Mouse (Mus musculus) adrenal gland, postnatal 36 days (tissue): ENCODE results near the gene Tmem33. TPM values are rescaled to one million over a fixed set of nuclear protein-coding genes. Genes with fewer than 3 reads are reported as not detected.

ENCODE experiments used
- DNase-seq, 2 experiments: peaks; one replicate each; pipeline ENCODE4 v3.0.0; 2021; ENCODE audit warnings: mixed read lengths in 1 of 2
- total RNA-seq, 2 experiments: library from RNA; stranded (reverse); gene quantifications; 2 replicates each; pipeline ENCODE4 v1.2.3; 2021

Tmem33 gene
- total RNA-seq, 2 experiments from 2014 or later, result 121 to 144 TPM

GRCm38 (mm10) chr5:67255664-67256063 lies 4.7 kb upstream of the Tmem33 start:
- peak; percentile 20 to 30 for DNase-seq

- DNase-seq, result no peak
Observed at GRCm38 (mm10) chr5:67258473-67258872, 1.9 kb upstream of the Tmem33 start.

- DNase-seq, result no peak
Observed at GRCm38 (mm10) chr5:67260159-67260530, 220 bp upstream of the Tmem33 start.

- no peak for DNase-seq
Observed at GRCm38 (mm10) chr5:67262964-67263363, 2.6 kb downstream of the Tmem33 start.

- peak in 1 of 2 experiments; percentile 9 for DNase-seq
Observed at GRCm38 (mm10) chr5:67266106-67266505, 5.7 kb downstream of the Tmem33 start.

GRCm38 (mm10) chr5:67269309-67269708 lies 8.9 kb downstream of the Tmem33 start:
- no peak for DNase-seq

GRCm38 (mm10) chr5:67279407-67279806 lies 19.0 kb downstream of the Tmem33 start:
- DNase-seq, result no peak

GRCm38 (mm10) chr5:67279840-67280239 lies 19.5 kb downstream of the Tmem33 start:
- DNase-seq, result no peak

- no peak for DNase-seq
Observed at GRCm38 (mm10) chr5:67280400-67280799, 20.0 kb downstream of the Tmem33 start.

GRCm38 (mm10) chr5:67295029-67295428 lies 34.7 kb downstream of the Tmem33 start:
- DNase-seq, result no peak

GRCm38 (mm10) chr5:67295682-67296081 lies 35.3 kb downstream of the Tmem33 start:
- no peak for DNase-seq

- no peak for DNase-seq
Observed at GRCm38 (mm10) chr5:67296171-67296570, 35.8 kb downstream of the Tmem33 start.

GRCm38 (mm10) chr5:67297026-67297813 lies 36.9 kb downstream of the Tmem33 start:
- DNase-seq, result peak; percentile 12 to 15

- DNase-seq, result no peak
Observed at GRCm38 (mm10) chr5:67299847-67300412, 39.6 kb downstream of the Tmem33 start.

- no peak for DNase-seq
Observed at GRCm38 (mm10) chr5:67300926-67301597, 40.7 kb downstream of the Tmem33 start.

GRCm38 (mm10) chr5:67301722-67302331 lies 41.5 kb downstream of the Tmem33 start:
- no peak for DNase-seq

- no peak for DNase-seq
Observed at GRCm38 (mm10) chr5:67303816-67304215, 43.5 kb downstream of the Tmem33 start.

- DNase-seq, result peak; percentile 96 to 97
Observed at GRCm38 (mm10) chr5:67306698-67307521, 46.5 kb downstream of the Tmem33 start, which contains the start of gene Slc30a9. Slc30a9 (plus strand) TSS chr5:67306955.

GRCm38 (mm10) chr5:67307659-67308222 lies 47.4 kb downstream of the Tmem33 start:
- no peak for DNase-seq

GRCm38 (mm10) chr5:67311811-67312521 lies 51.6 kb downstream of the Tmem33 start:
- peak; percentile 8 to 26 for DNase-seq

GRCm38 (mm10) chr5:67312522-67312851 lies 52.1 kb downstream of the Tmem33 start:
- no peak for DNase-seq
